Mouse (Mus musculus) layer of hippocampus, adult 9-11 months (tissue): ENCODE data around the gene Vma21.

ENCODE experiments used
- DNase-seq: peaks from one replicate; pipeline ENCODE4 v3.0.0; 2022

The Vma21 gene

GRCm38 (mm10) chrX:71815631-71816345, at the start of gene Vma21:
Vma21 (plus strand) TSS chrX:71815924.
- DNase-seq = peak; percentile 6

GRCm38 (mm10) chrX:71767909-71768308, 47.8 kb upstream of the Vma21 start:
- no peak for DNase-seq

- no peak for DNase-seq
These were observed 24.6 kb upstream of the Vma21 start for GRCm38 (mm10) chrX:71791106-71791505.

DNA sequence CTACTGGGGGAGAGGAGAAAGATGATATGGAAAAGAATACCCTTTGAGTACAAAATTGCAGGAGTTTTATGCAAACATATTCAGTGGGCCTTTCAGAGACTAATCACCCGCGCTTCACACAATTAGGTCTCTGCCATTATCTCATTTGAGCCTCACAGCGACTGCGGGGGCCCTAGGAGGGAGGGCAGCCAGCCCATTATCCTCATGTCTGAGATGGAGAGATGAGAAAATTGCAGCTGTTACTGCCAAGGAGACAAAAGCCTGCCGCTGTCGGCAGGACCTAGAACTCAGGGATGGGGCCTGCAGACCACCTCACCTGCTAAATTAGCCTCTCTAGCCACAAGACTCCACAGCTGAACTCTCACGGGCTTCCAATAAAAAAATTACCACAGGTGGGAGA, 18.0 kb upstream of the Vma21 start:
- DNase-seq = no peak

DNA sequence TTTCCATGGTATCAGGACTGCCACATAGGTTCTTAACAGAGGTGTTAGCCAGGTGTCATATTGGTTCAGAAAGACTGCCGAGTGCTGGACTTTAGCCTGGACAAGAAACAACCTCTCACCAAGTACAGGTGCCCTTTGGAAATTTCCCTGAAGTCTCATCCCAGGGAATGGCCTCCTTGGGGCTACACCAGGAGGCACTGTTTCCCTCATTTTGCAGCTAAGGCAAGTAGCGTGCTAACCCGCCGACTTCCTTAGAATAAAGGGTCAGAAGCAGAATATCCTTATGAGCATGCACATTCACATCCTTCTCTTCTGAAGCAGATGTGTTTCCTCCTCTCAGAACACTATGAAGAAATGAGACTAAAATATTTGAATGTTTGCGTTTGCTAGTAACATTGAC, 16.8 kb upstream of the Vma21 start:
- DNase-seq = no peak

DNA sequence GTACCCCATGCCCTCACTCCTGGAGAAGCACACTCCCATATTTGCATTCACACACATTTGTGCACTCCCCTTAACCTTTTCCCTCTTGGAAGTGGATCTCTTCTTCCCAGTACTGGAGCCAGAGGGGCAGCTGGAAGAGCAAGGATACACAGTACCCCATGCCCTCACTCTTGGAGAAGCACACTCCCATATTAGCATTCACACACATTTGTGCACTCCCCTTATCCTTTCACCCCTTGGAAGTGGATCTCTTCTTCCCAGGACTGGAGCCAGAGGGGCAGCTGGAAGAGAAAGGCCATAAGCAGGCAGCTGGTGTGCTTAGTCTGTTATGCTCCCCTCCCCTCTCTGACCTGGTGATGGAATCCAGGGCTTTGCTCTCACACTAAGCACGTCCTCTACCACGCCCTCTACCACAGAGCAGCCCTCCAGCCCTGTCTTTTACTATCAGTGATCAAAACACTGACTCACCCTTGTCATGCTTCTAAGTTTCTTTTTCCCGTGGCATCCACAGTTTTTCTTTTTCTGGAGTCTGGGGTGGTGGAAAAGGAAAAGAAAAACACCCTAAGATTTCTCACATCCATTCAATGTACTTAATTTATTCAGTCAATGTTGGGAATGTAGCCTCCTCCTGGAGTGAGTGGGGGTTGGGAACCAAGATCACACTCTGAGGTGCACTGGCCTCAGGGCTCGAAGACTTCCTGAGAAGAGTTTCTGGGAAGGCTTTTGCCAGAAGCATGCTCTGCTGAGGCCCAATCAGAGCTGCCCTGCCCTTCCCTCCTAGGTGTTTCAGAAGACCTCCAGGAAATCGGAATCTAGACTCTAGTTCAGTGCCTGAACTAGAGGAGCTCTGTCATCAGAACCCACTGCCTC, 3.5 kb upstream of the Vma21 start:
- no peak for DNase-seq

DNA sequence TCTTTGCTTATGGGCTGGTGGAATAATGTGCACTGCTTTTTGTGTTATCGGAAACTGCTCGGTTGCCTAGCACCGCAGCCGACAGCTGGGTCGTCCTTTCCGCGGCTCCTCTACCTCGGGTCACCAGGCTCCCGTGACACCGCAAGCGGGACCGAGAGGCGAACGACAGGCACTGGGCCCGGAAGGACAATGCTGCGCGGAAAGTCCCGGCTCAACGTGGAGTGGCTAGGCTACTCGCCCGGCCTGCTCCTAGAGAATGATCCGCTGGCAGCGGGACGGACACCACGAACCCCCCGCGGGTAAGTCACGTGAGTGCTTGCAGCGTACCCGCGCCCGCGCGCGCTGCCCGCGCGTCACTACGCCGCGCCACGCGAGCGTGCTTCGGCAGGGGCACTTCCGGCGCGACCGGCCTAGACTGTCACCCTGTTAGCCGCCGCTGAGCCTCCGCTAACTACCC, 705 bp downstream of the Vma21 start:
- DNase-seq = peak; percentile 90

- DNase-seq = no peak
These were observed 1.2 kb downstream of the Vma21 start for GRCm38 (mm10) chrX:71816931-71817361.

GRCm38 (mm10) chrX:71838911-71839310, 23.2 kb downstream of the Vma21 start:
- no peak for DNase-seq

DNA sequence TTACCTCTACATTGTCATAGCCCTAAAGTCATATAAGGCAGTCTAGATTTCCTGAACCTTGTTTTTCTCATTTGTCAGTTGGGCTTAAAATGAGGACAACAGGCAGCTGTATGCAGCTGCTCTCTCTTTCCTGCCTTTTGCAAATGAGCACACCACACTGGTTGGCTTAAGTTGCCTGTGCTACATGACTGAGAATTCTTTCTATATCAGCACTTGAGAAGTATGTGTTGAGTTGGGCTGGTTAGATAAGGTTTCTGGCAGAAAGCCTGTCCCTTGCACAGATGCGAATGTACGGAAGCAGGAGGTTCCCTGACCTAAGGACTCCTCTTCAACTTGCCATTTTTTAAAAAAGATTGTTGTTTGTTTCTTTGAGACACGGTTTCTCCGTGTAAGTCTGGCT, 31.0 kb downstream of the Vma21 start:
- no peak for DNase-seq

GRCm38 (mm10) chrX:71853798-71854197, 38.1 kb downstream of the Vma21 start:
- no peak for DNase-seq
